Mouse (Mus musculus) stomach, embryonic 14.5 days (tissue): Measurements from ENCODE around the gene Gm5617. TPM values are rescaled to one million over a fixed set of nuclear protein-coding genes. Genes with fewer than 3 reads are reported as not detected.
"Not testable (repeated sequence)": the region's sequence is repeated elsewhere in the genome, so short reads cannot be mapped to it uniquely, and the experiment has no call there.

Experiments used
- ATAC-seq: fragments of 200-750 bp; cut with Nextera tagmentation; 2 replicates; pipeline ENCODE4 v1.8.0; 2017; ENCODE audit warnings: low read depth, moderate TSS enrichment; ENCODE audit not compliant: insufficient number of reproducible peaks, insufficient read depth, low FRiP score
- H3K27ac ChIP-seq: fragments of 300-500 bp; sonication (generic); 2 replicates; pipeline ENCODE4 v1.5.1; 2014; ENCODE audit warnings: mild to moderate bottlenecking, low read length, moderate library complexity, mixed read lengths
- H3K27me3 ChIP-seq: fragments of 300-500 bp; sonication (generic); 2 replicates; pipeline ENCODE4 v1.6.1; 2014; ENCODE audit warnings: low read length, control low read depth, mixed read lengths; ENCODE audit not compliant: control insufficient read depth, insufficient read depth
- H3K36me3 ChIP-seq: fragments of 300-500 bp; sonication (generic); 2 replicates; pipeline ENCODE4 v1.6.1; 2014; ENCODE audit warnings: mild to moderate bottlenecking, control low read depth, low read length, moderate library complexity, mixed read lengths; ENCODE audit not compliant: control insufficient read depth, insufficient read depth
- H3K4me1 ChIP-seq: fragments of 300-500 bp; sonication (generic); 2 replicates; pipeline ENCODE4 v1.6.1; 2014; ENCODE audit warnings: low read length, control low read depth, mixed read lengths; ENCODE audit not compliant: control insufficient read depth, insufficient read depth
- H3K4me2 ChIP-seq: fragments of 300-500 bp; sonication (generic); replicated peaks from 2 replicates; pipeline ENCODE4 v1.6.1; 2014; ENCODE audit warnings: low read depth, low read length, control low read depth
- H3K4me3 ChIP-seq: fragments of 300-500 bp; sonication (generic); 2 replicates; pipeline ENCODE4 v1.5.1; 2014; ENCODE audit warnings: low read depth, low read length, control low read depth
- H3K9ac ChIP-seq: fragments of 300-500 bp; sonication (generic); replicated peaks from 2 replicates; pipeline ENCODE4 v1.6.1; 2014; ENCODE audit warnings: low read depth, mild to moderate bottlenecking, control low read depth, low read length, moderate library complexity, mixed read lengths
- H3K9me3 ChIP-seq: fragments of 300-500 bp; sonication (generic); 2 replicates; pipeline ENCODE4 v1.6.1; 2016; ENCODE audit warnings: low read depth, low read length, control low read depth; ENCODE audit not compliant: control insufficient read depth
- WGBS: fragments of 180-500 bp; shearing (Covaris S2); extraction: QIAGEN DNeasy Blood & Tissue Kit; methylation state at CpG from one replicate; pipeline ENCODE4 v1.1.7; 2014; 5-methylcytosine and 5-hydroxymethylcytosine counted together
- polyA plus RNA-seq: library from polyadenylated mRNA; unstranded; fragments of >200 nt; fragmentation: Nextera tagmentation; extraction: Ambion mirVana; gene quantifications from 2 replicates; pipeline ENCODE4 v1.2.1, GENCODE M21; 2014

The Gm5617 gene
- polyA plus RNA-seq, 1 experiment from 2014 or later: 39.3 TPM

DNA sequence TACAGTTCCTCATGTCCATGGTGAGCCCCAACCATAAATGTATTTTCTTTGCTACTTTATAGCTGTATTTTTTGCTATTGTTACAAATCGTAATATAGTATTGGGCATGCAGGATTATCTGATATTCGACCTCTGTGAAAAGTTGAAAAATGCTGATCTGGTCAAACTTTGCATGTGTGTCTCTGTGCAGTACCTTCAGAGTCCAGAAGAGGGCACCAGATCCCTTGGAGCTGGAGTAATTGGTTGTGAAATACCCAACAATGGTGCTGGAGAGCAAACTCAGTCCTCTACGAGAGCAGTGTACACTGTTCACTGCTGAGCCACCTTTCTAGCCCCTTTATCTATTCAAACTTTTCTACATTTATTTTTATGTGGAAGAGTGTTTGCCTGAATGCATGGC lies 28.4 kb upstream of the Gm5617 start:
- no peaks in the 10 kb centered on the region for H3K9me3 ChIP-seq
- no peak overlapping the region for H3K4me3 ChIP-seq
- H3K4me1 ChIP-seq: no peaks in the 10 kb centered on the region
- no peak overlapping the region for H3K9ac ChIP-seq
- 65% methylated on average over 3 of the region's 3 CpGs for WGBS
- H3K27me3 ChIP-seq: no peaks in the 10 kb centered on the region
- H3K27ac ChIP-seq: no peak overlapping the region
- no peak for ATAC-seq
- peaks cover 4% of the 10 kb centered on the region; the same call in 1 of the 2 replicates for H3K36me3 ChIP-seq
- H3K4me2 ChIP-seq: no peak overlapping the region

DNA sequence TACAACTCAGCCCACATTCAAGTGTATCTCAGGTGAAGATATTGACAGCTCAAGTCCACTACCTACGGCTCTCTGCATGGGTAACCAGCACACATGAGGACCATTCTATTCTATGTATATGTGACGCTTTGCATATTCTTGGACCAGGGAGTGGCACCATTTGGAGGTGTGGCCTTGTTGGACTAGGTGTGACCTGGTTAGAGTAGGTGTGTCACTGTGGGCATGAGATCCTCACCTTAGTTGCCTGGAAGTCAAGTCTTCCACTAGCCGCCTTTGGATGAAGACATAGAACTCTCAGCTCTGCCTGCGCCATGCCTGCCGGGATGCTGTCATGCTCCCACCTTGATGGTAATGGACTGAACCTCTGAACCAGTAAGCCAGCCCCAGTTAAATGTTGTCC lies 27.8 kb upstream of the Gm5617 start:
- not testable (repeated sequence) for H3K9me3 ChIP-seq, H3K36me3 ChIP-seq, H3K4me1 ChIP-seq, H3K4me2 ChIP-seq, H3K27ac ChIP-seq, H3K4me3 ChIP-seq, H3K9ac ChIP-seq, H3K27me3 ChIP-seq, ATAC-seq
- 95% methylated on average over 5 of the region's 5 CpGs for WGBS

DNA sequence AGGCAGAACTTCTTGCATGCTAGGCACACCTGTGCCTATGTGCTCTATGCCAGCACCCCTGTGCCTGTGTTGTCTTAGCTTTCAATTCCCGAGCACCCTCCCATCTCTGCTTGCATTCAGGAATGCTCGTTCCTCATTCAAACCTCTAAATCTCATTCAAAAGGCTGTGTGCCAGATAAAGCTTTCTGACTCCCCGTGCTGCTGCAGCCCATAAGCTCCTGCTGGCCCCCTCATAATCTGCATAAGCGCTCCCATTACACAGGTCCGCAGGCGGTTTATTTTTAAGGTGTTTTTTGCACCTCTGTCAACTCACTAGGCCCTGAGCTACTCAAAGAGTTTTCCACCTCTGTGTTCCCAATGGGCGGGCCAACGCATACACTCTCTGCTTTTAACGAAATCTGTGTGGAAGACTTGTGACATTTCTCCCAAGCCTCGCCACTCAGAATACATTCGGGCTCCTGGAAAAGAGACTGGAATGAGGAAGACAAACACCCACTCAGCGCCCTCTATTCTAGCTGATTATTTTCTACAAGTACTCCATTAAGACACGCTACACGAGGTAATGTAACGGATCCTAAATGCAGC lies 22.7 kb upstream of the Gm5617 start:
- Histone ChIP-seq H3K9me3 (no peaks in the 10 kb centered on the region), H3K27ac (no peak overlapping the region), H3K36me3 (peaks cover 10% of the 10 kb centered on the region), H3K4me1 (0 out of 2 replicates have a peak, but pooled peaks cover under 1% of the 10 kb centered on the region), H3K4me3 (no peak overlapping the region), H3K27me3 (no peaks in the 10 kb centered on the region), H3K9ac (no peak overlapping the region), H3K4me2 (no peak overlapping the region)
- no peak for ATAC-seq
- 85% methylated on average over 15 of the region's 15 CpGs for WGBS

DNA sequence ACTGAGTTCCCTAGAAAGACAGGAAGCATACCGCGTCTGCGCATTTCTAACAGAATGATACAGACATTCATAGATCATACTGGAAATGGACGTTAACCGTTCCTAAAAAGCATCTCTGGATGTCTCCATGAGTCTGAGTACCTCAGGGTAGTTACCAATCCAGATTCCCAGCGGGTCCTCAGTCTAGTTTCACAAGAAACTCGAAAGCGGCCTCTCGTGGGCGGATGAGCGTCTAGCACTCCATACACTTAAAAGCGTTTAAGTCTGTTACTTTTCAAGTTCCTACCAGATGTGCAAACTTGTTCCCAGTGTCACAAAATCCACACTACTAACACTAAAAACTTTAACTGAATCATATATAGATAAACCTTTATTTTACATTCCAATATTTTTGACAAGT lies 22.1 kb upstream of the Gm5617 start:
- no peak for ATAC-seq
- H3K27me3 ChIP-seq: no peaks in the 10 kb centered on the region
- 91% methylated on average over 12 of the region's 12 CpGs for WGBS
- no peak overlapping the region for H3K27ac ChIP-seq
- no peak overlapping the region for H3K4me3 ChIP-seq
- H3K4me2 ChIP-seq: no peak overlapping the region
- H3K9ac ChIP-seq: no peak overlapping the region
- H3K9me3 ChIP-seq: no peaks in the 10 kb centered on the region
- peaks cover 10% of the 10 kb centered on the region for H3K36me3 ChIP-seq
- 0 out of 2 replicates have a peak, but pooled peaks cover 3% of the 10 kb centered on the region for H3K4me1 ChIP-seq

DNA sequence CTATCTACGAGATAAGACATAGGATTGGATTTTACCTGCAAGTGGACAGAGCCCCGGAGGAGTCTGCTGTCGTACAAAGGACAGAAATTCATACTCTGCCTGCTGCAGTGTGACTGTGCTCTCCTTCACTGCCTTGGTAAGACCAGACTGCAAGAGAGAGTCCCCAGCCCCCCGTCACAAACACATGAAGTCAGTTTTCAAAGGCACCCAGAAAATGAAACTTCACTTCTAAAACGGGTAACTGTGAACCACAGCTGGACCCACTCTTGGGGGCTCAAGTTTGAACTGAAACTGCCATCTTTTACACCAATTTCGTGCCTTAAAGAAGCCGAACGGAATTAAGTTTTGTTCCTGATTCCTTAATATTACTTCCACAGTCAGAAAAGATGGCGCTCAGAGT lies 20.9 kb upstream of the Gm5617 start:
- 92% methylated on average over 9 of the region's 9 CpGs for WGBS
- ATAC-seq: no peak
- H3K27me3 ChIP-seq: no peaks in the 10 kb centered on the region

DNA sequence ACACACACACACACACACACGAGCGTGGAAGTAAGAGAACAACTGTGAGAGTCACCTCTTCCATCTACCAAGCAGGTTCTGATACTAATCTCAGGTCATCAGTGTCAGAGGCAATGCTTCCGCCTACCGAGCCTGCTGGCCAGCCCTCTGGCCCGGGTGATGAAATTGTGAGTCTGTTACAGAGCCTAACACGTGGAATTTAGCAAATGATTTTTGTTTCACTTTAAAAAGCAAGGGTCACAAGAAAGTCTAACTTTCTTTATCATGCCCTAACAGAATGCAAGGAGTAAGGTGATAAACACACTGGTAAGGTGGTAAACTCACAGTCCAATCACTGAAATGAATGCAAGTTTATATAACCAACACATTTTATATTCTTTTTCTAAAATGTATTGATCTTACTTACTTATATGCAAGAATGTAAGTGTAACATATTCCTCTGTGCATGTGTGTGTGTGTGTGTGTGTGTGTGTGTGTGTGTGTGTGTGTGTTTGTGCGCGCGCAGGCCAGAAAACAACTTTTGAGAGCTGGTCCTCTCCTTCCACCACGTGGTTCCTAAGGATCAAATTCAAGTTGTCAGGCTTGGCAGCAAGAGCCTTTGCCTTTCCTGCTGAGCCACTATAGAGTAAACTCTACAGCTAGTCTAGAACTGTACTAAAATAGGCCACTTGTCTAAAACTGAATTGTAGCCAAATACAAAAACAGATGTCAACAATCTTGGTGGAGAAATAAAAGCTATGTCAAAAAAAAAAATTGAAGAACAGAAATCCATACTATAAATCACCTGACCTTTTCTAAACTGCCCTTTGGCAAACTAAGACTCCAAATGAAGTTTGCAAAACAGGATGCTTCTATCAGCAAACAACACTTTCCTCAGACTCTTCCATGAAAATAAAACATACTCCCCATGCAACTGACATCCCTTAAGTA lies 18.7 kb upstream of the Gm5617 start:
- Histone ChIP-seq H3K4me2 (no peak overlapping the region), H3K27me3 (no peaks in the 10 kb centered on the region), H3K36me3 (peaks cover 6% of the 10 kb centered on the region; the same call in 1 of the 2 replicates), H3K9me3 (no peaks in the 10 kb centered on the region), H3K9ac (no peak overlapping the region), H3K27ac (no peak overlapping the region), H3K4me3 (no peak overlapping the region), H3K4me1 (0 out of 2 replicates have a peak, but pooled peaks cover 3% of the 10 kb centered on the region)
- 88% methylated on average over 10 of the region's 10 CpGs for WGBS
- no peak for ATAC-seq

More for the DNA sequence above, 20.9 kb upstream of the Gm5617 start:
- Histone ChIP-seq H3K4me1 (0 out of 2 replicates have a peak, but pooled peaks cover 3% of the 10 kb centered on the region), H3K36me3 (peaks cover 10% of the 10 kb centered on the region), H3K4me2 (no peak overlapping the region), H3K9ac (no peak overlapping the region), H3K4me3 (no peak overlapping the region), H3K9me3 (no peaks in the 10 kb centered on the region), H3K27ac (no peak overlapping the region)

DNA sequence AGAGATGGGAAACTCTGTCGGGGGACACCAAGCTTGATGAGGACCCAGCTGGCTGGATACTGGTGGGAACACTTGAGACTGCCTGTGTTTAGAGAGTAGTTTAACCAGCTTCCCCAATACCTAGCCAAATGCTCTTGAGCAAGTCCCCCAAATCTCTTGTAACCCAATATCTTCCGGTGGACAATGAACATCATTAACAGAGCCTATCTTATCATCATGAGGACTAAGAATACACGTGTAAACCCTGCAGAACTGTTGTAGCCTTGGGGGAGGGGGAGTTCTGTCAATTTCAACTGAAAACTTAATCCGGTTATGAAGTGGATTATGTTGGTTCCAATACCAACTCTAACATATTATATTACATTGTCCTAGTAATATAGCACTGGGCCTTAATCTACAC lies 16.4 kb upstream of the Gm5617 start:
- no peak overlapping the region for H3K27ac ChIP-seq
- WGBS: 89% methylated on average over 4 of the region's 4 CpGs
- no peaks in the 10 kb centered on the region for H3K9me3 ChIP-seq

DNA sequence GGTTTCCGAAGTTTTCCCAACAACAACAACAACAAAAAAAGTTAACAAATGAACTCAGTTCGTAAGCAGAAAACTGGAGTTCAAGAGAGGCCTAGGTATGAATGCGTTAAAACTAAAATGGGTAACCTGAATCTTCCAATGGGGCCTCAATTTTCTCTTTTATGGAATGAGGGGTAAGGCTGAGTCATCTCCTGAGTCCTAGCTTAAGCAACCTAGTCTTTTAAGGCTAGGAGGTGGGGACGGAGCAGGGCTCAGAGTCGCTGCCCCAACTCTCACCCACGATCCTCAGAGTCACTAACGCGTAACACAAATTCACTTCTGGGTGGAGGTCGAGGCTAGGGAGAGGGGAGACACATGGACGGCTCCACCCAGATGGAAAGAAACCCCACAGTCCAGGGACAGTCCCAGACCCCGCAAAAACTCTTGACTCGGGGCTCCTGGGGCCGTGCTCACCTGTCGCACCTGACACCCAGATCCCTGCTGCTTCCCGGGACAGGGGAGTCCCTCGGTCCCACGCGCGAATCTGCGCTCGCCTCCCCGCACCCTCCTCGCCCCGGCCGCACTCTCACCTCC lies 15.3 kb upstream of the Gm5617 start:
- Histone ChIP-seq H3K9me3 (no peaks in the 10 kb centered on the region), H3K27ac (no peak overlapping the region), H3K4me3 (peak overlapping the region; percentile 89), H3K36me3 (peaks cover 5% of the 10 kb centered on the region; the same call in 1 of the 2 replicates), H3K27me3 (no peaks in the 10 kb centered on the region), H3K9ac (peak overlapping the region; percentile 32), H3K4me1 (0 out of 2 replicates have a peak, but pooled peaks cover 3% of the 10 kb centered on the region), H3K4me2 (peak overlapping the region; percentile 59)
- ATAC-seq: 0 out of 2 replicates have a peak, but pooled peaks have one; percentile 53
- 9% methylated on average over 18 of the region's 25 CpGs for WGBS

More for the DNA sequence above, 16.4 kb upstream of the Gm5617 start:
- H3K4me2 ChIP-seq: no peak overlapping the region
- 0 out of 2 replicates have a peak, but pooled peaks cover 3% of the 10 kb centered on the region for H3K4me1 ChIP-seq
- ATAC-seq: no peak
- peaks cover 6% of the 10 kb centered on the region; the same call in 1 of the 2 replicates for H3K36me3 ChIP-seq
- no peaks in the 10 kb centered on the region for H3K27me3 ChIP-seq
- no peak overlapping the region for H3K4me3 ChIP-seq
- H3K9ac ChIP-seq: no peak overlapping the region
